Mouse (Mus musculus): ENCODE data around the gene Prkag2. TPM values are rescaled to one million over a fixed set of nuclear protein-coding genes. Genes with fewer than 3 reads are reported as not detected.

Prkag2 gene
- 27.2 and 27.7 TPM in 2 replicates for polyA plus RNA-seq (2012; ENCODE audit: insufficient read depth, insufficient read length, missing spikeins)

- peak within 1 kb of the TSS; percentile 93 for H3K27ac ChIP-seq (ENCODE audit: insufficient read depth, low read depth, low read length)
- TF ChIP-seq POLR2A (IDR thresholded peaks at IDR 0.05; ENCODE audit: borderline replicate concordance, low read depth, low read length), result no peak
- no peak for TF ChIP-seq CTCF (IDR thresholded peaks at IDR 0.05; ENCODE audit: low read depth, low read length)
- H3K4me1 ChIP-seq (ENCODE audit: control insufficient read depth, insufficient read depth, low read length), result peaks cover 44% of the 10 kb centered on the region
- H3K4me3 ChIP-seq (ENCODE audit: insufficient read depth, low read length), result peak within 1 kb of the TSS; percentile 88
Observed at GRCm38 (mm10) chr5:25100516-25101125, at the start of gene Prkag2. Gene Prkag2, minus strand, starts transcription at chr5:25100642.

GRCm38 (mm10) chr5:25149331-25149965 lies 49.0 kb upstream of the Prkag2 start:
- TF ChIP-seq CTCF (IDR thresholded peaks at IDR 0.05; ENCODE audit: low read depth, low read length) (no peak), POLR2A (IDR thresholded peaks at IDR 0.05; ENCODE audit: borderline replicate concordance, low read depth, low read length) (no peak)
- no peak overlapping the region for H3K27ac ChIP-seq (ENCODE audit: insufficient read depth, low read depth, low read length)
- no peak overlapping the region for H3K4me3 ChIP-seq (ENCODE audit: insufficient read depth, low read length)
- no peaks in the 10 kb centered on the region for H3K4me1 ChIP-seq (ENCODE audit: control insufficient read depth, insufficient read depth, low read length)

- no peak for TF ChIP-seq CTCF (IDR thresholded peaks at IDR 0.05; ENCODE audit: low read depth, low read length)
- TF ChIP-seq POLR2A (IDR thresholded peaks at IDR 0.05; ENCODE audit: borderline replicate concordance, low read depth, low read length), result no peak
- Histone ChIP-seq H3K4me3 (ENCODE audit: insufficient read depth, low read length) (no peak overlapping the region), H3K4me1 (ENCODE audit: control insufficient read depth, insufficient read depth, low read length) (no peaks in the 10 kb centered on the region), H3K27ac (ENCODE audit: insufficient read depth, low read depth, low read length) (no peak overlapping the region)
Observed at GRCm38 (mm10) chr5:25146705-25147104, 46.3 kb upstream of the Prkag2 start.

DNA sequence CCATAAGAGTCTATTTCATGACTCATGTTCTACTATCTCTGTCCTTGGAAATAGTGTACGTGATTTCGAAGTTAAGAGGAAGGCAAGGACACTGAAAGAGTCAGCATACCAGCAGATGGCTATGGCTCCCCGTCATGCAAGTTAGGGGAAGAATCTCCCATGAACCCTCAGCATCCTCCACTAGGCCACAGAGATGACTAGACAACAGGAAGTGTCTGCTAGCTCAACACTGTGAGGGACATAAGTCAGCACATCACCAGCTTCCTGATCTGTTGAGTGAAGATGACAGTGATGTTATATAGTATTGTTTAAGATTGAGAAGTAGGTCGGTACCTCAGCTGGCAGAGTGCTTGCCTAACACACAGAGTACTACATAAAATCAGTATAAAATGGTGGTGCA lies 27.4 kb upstream of the Prkag2 start:
- Histone ChIP-seq H3K4me3 (ENCODE audit: insufficient read depth, low read length) (no peak overlapping the region), H3K4me1 (ENCODE audit: control insufficient read depth, insufficient read depth, low read length) (no peaks in the 10 kb centered on the region), H3K27ac (ENCODE audit: insufficient read depth, low read depth, low read length) (no peak overlapping the region)
- TF ChIP-seq POLR2A (IDR thresholded peaks at IDR 0.05; ENCODE audit: borderline replicate concordance, low read depth, low read length), result no peak
- TF ChIP-seq CTCF (IDR thresholded peaks at IDR 0.05; ENCODE audit: low read depth, low read length), result no peak

DNA sequence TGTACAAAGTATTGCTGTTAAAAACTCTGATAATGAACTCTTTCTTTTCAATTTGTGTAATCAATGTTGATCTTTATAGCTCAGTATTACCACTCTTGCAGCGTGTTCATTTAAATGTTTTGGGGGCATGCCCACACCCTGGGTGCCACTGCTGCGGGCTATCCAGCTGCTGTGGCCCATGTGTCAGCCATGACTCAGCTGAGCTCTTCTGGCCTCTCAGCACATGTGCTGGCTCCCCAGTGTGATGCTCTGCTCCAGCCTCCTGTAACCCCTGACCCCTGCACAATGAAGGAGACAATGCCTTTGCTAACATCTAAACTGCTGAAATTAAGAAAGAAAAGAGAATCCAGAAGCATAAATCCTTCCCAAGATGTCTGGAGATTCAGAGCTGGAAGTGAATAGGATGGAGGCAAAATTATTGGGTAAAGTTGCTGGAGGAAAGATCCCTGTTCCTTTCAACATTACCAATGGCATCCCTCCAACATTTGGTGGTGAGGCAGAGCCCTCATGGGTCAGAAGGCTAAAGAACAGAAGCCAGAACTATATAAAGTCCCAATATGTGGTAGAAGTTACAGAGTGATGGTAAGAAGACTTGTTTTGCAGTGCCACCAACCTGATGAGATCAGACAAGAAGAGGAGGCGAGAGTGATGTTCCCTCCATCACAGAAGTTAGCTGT lies 25.6 kb upstream of the Prkag2 start:
- H3K27ac ChIP-seq (ENCODE audit: insufficient read depth, low read depth, low read length), result no peak overlapping the region
- no peak overlapping the region for H3K4me3 ChIP-seq (ENCODE audit: insufficient read depth, low read length)
- no peaks in the 10 kb centered on the region for H3K4me1 ChIP-seq (ENCODE audit: control insufficient read depth, insufficient read depth, low read length)
- no peak for TF ChIP-seq POLR2A (IDR thresholded peaks at IDR 0.05; ENCODE audit: borderline replicate concordance, low read depth, low read length)
- TF ChIP-seq CTCF (IDR thresholded peaks at IDR 0.05; ENCODE audit: low read depth, low read length), result no peak

GRCm38 (mm10) chr5:25122534-25122933 lies 22.1 kb upstream of the Prkag2 start:
- Histone ChIP-seq H3K27ac (ENCODE audit: insufficient read depth, low read depth, low read length) (no peak overlapping the region), H3K4me1 (ENCODE audit: control insufficient read depth, insufficient read depth, low read length) (no peaks in the 10 kb centered on the region), H3K4me3 (ENCODE audit: insufficient read depth, low read length) (no peak overlapping the region)
- TF ChIP-seq POLR2A (IDR thresholded peaks at IDR 0.05; ENCODE audit: borderline replicate concordance, low read depth, low read length) (no peak), CTCF (IDR thresholded peaks at IDR 0.05; ENCODE audit: low read depth, low read length) (no peak)

GRCm38 (mm10) chr5:25119148-25119547 lies 18.7 kb upstream of the Prkag2 start:
- Histone ChIP-seq H3K4me1 (ENCODE audit: control insufficient read depth, insufficient read depth, low read length) (peaks cover 10% of the 10 kb centered on the region), H3K4me3 (ENCODE audit: insufficient read depth, low read length) (no peak overlapping the region), H3K27ac (ENCODE audit: insufficient read depth, low read depth, low read length) (no peak overlapping the region)
- TF ChIP-seq POLR2A (IDR thresholded peaks at IDR 0.05; ENCODE audit: borderline replicate concordance, low read depth, low read length), result no peak
- TF ChIP-seq CTCF (IDR thresholded peaks at IDR 0.05; ENCODE audit: low read depth, low read length), result no peak

DNA sequence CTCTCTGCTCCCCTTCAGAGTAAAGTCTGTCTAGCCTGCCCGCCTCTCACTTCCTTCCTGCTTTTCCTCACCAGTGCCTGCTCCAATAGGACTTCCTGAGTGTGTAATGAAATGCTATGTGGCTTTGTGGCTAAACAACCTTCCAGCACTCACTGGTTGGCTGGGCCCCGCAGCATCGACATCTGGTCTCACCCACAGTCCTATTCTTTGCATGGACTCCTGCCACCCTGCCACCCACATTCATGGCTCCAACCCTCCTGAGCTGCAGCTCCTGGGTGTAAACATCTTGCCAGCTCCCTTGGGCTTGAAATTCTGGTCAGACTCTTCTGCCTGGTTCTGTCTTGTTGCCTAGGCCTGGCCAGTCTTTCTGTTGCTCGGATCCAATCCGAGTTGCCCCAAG lies 15.6 kb upstream of the Prkag2 start:
- TF ChIP-seq POLR2A (IDR thresholded peaks at IDR 0.05; ENCODE audit: borderline replicate concordance, low read depth, low read length) (no peak), CTCF (IDR thresholded peaks at IDR 0.05; ENCODE audit: low read depth, low read length) (no peak)
- Histone ChIP-seq H3K27ac (ENCODE audit: insufficient read depth, low read depth, low read length) (no peak overlapping the region), H3K4me1 (ENCODE audit: control insufficient read depth, insufficient read depth, low read length) (peaks cover 10% of the 10 kb centered on the region), H3K4me3 (ENCODE audit: insufficient read depth, low read length) (no peak overlapping the region)

DNA sequence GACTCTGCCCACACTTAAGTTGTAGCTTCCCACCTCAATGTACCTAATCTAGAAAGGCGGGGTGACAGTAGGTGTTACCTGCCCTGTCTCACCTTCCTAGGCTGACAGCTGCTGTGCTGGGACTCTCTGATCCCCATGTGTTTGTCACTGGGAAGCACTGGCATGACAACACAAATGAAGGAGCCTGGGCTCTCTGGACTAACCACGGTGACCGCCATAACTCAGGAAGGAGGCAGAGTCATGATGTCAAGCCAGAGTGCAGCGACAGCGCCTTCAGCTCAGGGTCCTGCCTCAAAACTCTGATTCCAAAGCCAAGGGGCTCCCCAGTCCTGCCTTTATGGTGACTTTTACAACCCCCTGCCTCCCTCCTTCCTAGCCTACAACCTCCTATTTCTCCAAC lies 14.8 kb upstream of the Prkag2 start:
- Histone ChIP-seq H3K27ac (ENCODE audit: insufficient read depth, low read depth, low read length) (no peak overlapping the region), H3K4me1 (ENCODE audit: control insufficient read depth, insufficient read depth, low read length) (peaks cover 10% of the 10 kb centered on the region), H3K4me3 (ENCODE audit: insufficient read depth, low read length) (no peak overlapping the region)
- TF ChIP-seq CTCF (IDR thresholded peaks at IDR 0.05; ENCODE audit: low read depth, low read length) (no peak), POLR2A (IDR thresholded peaks at IDR 0.05; ENCODE audit: borderline replicate concordance, low read depth, low read length) (no peak)

DNA sequence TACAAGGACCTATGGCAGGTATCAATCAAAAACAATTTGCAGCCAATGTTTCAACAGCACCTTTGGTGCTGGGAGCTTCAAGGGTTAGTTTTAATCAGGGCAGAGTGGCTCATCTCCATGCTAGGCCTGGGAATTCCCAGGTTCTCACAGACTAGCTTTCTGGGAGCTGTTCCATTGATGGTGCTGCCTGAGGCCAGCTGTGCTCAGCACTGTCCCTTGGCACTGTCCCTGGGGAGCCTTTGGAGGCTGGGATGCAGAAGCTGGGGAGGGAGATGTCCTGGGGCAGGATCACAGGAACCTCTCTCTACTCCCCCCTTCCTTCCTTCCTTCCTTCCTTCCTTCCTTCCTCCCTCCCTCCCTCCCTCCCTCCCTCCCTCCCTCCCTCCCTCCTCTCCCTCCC lies 13.7 kb upstream of the Prkag2 start:
- peaks cover 10% of the 10 kb centered on the region for H3K4me1 ChIP-seq (ENCODE audit: control insufficient read depth, insufficient read depth, low read length)
- no peak overlapping the region for H3K27ac ChIP-seq (ENCODE audit: insufficient read depth, low read depth, low read length)
- TF ChIP-seq CTCF (IDR thresholded peaks at IDR 0.05; ENCODE audit: low read depth, low read length) (no peak), POLR2A (IDR thresholded peaks at IDR 0.05; ENCODE audit: borderline replicate concordance, low read depth, low read length) (no peak)
- no peak overlapping the region for H3K4me3 ChIP-seq (ENCODE audit: insufficient read depth, low read length)
